Mouse (Mus musculus) ovary, postnatal 36 days (tissue): Measurements from ENCODE around the gene Tnrc6b.

Experiments used
- DNase-seq: peaks from one replicate; pipeline ENCODE4 v3.0.0; 2022; ENCODE audit warnings: low spot score, mixed read lengths

The Tnrc6b gene

DNA sequence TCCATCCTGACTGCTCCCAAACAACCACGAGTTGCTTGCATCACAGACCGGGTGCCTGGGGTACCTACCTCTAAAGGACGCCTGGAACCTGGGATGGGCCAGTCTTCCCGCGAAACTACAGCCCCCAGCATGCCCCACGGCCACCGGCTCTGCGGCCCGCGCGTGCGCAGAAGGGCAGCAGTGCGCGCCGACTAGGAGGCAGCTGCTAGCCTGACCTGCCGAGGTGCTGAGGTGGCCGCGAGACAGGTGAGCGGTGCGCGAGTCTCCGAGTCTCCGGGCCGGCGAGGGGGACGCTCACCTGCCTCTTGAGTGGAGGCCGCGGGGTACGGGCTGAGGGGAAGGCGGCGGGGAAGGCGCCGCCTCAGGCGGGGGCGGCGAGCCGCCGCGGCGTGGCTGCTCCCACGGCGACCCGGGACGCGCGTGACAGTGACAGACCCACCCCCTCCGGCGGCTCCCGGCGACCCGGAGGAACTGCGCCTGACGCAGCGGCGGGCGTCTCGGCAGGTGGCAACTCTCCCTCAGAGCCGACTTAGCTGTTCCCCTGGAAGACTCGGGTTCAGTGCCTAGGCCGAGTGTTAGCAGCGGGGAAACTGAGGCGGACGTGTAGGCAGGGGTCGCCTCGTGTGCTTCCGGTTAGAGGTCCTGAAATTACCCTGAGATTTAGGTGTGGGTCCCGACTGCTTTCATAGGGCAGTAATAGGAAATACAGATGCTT is 266.7 kb downstream of the Tnrc6b start, which contains the start of gene Sgsm3:
Gene Sgsm3 (plus strand): TSS at position 146 of the 715 bp plus-strand sequence.
- peak; percentile 86 for DNase-seq

DNA sequence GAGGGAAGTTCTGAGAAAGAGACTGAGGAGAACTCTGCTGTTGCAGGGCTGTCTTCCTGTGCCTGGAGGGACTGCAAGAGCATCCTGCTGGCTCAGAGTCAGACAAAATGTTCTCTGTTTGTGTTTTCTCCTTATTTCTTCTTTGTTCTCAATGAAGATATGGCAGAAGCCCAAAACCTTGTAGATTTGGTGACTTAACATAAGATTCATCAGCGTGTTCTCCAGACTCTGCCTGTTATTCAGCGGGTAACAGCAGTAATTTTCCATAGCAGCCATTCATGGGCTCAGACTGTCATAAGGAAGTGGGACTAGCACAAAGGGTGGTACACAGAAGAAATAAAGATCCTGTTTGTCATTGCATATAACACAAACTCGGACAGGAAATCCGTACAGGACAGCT is 268.5 kb downstream of the Tnrc6b start:
- DNase-seq: no peak

DNA sequence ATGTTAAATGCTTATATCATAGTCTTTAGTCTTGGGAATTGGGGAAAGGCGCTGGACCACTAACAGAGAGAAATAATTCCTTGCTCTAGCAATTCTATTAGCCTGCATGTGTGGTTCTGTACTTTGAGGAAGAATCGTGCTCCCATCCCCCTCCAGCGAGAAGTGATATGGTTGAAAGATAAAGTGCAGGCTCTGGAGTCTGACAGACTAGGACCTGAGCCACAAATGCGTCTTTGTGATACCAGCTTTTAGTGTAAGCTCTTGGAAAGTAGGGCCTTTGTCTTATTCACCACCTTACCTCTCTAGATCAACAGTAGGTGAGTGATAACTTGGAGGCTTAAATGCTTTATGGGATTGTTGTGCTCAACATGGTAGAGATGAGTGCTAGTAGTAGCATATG is 270.1 kb downstream of the Tnrc6b start:
- no peak for DNase-seq

DNA sequence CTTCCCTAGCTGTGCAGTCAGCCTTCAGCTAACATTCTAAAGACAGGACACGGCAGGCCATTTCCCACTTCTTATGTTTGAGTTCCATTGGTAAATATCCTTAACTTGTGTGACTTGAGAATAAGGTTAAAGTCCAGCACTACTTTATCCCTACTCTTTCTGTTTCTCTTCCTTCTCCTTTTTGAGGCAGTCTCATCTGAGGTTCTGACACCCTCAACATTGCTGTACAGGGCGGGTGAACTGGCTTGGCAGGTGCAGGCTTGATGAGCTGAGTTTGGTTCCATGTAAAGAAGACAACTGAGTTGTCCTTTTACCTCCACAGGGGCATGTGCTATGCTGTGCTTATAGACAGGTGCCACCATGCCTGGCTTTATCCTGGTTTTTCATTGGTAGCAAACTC is 272.2 kb downstream of the Tnrc6b start:
- DNase-seq: no peak

DNA sequence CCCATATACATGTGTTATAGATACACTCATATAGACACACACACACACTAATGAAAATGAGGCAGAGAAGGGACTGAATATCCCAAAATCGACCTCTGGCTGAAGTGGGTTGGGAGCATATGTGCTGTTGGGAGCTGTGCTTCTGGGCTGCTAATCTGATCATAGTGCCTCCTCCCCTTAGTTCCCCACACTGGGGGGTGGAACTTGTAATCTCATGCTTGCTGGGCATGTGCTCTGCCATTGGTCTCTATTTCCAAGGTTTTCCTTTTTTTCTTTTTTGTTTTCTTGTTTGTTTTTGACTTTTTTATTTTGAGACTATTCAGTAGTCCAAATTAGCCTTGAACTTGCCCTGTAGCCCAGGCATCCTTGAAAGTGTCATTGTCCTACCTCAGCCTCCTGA is 277.2 kb downstream of the Tnrc6b start:
- DNase-seq: no peak

DNA sequence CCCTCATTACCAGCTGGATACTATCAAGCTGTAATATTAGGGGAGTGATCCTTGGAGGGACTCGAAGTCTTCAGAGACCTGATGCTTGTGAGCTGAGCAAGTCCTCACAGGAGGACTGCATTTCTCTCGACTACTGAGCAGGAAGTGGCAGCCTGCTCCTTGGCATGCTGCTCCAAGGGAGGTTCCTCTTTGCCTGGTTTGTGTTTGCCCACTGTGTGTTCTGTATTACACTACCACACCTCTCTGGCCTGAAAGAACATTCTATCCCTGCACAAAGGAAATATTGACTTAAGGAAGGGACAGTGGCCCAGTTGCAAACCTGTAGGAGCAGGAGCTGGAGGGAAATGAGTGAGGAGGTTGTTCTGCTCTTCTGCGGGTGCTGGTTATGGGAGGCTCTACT is 278.6 kb downstream of the Tnrc6b start:
- DNase-seq: no peak
